8 mouse cellular contexts compared by ENCODE assay signal in the genomic region with DNA sequence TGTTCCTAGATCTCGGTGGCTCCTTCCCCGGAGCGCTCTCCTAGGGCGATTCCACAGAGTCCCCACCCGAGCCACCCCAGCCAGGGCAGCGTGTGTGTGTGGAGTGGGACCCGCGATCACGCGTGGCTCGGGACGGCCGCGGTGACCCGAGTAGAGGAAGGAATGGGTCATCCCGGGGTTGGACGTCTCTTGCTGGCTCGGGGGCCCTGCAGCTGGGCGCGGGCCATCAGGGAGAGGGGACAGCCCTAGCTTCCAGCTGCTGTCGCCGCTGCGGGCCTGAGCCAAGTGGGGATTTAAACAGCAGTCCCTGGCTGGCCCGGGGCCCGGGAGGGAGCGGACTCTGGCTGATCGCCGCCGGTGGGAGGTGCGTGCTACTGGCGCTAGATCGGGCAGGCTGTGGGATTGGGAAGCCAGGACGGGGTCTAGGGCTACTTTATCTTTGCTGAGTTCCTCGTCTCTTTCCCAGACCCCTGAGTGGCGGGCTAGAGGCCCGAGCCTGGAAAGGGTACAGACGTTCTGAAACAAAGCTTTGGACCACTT. TPM values are rescaled to one million over a fixed set of nuclear protein-coding genes. Genes with fewer than 3 reads are reported as not detected.
A peak's percentile ranks its signal among the peaks of the same experiment; 100 is the strongest.
DNase-seq lines count a peak whose midpoint lies in the region; ATAC-seq and TF ChIP-seq lines count a peak whose summit lies in the region.

No protein-coding gene starts in this region.

- H3K27ac ChIP-seq in forebrain, embryonic 11.5 days (ENCODE audit: low read depth, low read length), result peak overlapping the region; percentile 93
- peak overlapping the region; percentile 98 for H3K27ac ChIP-seq in heart, embryonic 16.5 days (ENCODE audit: low read length)
- peak overlapping the region; percentile 51 for H3K27ac ChIP-seq in liver, embryonic 14.5 days
- peak overlapping the region; percentile 91 for H3K27ac ChIP-seq in neural tube, embryonic 12.5 days
- H3K27ac ChIP-seq in testis, adult 2 months (ENCODE audit: control insufficient read depth, insufficient read depth, low read depth, low read length), result peak overlapping the region; percentile 74

- no peak for TF ChIP-seq POLR2A in testis, adult 2 months (IDR thresholded peaks at IDR 0.05; ENCODE audit: control insufficient read depth, low read depth, low read length)

- 0 out of 2 replicates have a peak, but pooled peaks have one; percentile 15 for TF ChIP-seq CTCF in liver, embryonic 14.5 days (IDR thresholded peaks at IDR 0.05; ENCODE audit: low read depth)
- TF ChIP-seq CTCF in testis, adult 2 months (IDR thresholded peaks at IDR 0.05; ENCODE audit: control insufficient read depth, insufficient read depth, insufficient replicate concordance, low read depth, low read length), result no peak

- WGBS in forebrain, embryonic 11.5 days, result under 1% methylated on average over 37 of the region's 37 CpGs
- WGBS in heart, embryonic 16.5 days, result under 1% methylated on average over 37 of the region's 37 CpGs
- WGBS in liver, embryonic 14.5 days (ENCODE audit: insufficient replicate concordance), result 0% methylated on average over 37 of the region's 37 CpGs
- WGBS in neural tube, embryonic 12.5 days, result 0% methylated on average over 37 of the region's 37 CpGs

- peak; percentile 78 for ATAC-seq in forebrain, embryonic 11.5 days (replicated peaks; ENCODE audit: low FRiP score)
- peak; percentile 86 for ATAC-seq in heart, embryonic 16.5 days (replicated peaks; ENCODE audit: extremely low read depth, insufficient read depth, low FRiP score)
- peak; percentile 64 for ATAC-seq in liver, embryonic 14.5 days (ENCODE audit: insufficient read depth)
- ATAC-seq in neural tube, embryonic 12.5 days (ENCODE audit: low FRiP score, low read depth), result peak; percentile 82

- peak overlapping the region; percentile 94 for H3K9ac ChIP-seq in forebrain, embryonic 11.5 days (ENCODE audit: low read length)
- peak overlapping the region; percentile 99 for H3K9ac ChIP-seq in heart, embryonic 16.5 days (ENCODE audit: low read length)
- peak overlapping the region; percentile 93 for H3K9ac ChIP-seq in liver, embryonic 14.5 days (replicated peaks)
- peak overlapping the region; percentile 93 for H3K9ac ChIP-seq in neural tube, embryonic 12.5 days

- H3K36me3 ChIP-seq in forebrain, embryonic 11.5 days (ENCODE audit: control insufficient read depth, insufficient read depth, low read length), result no peaks in the 10 kb centered on the region; the same call in 1 of the 2 replicates
- H3K36me3 ChIP-seq in heart, embryonic 16.5 days (ENCODE audit: control insufficient read depth, insufficient read depth), result peaks cover 14% of the 10 kb centered on the region
- peaks cover 3% of the 10 kb centered on the region for H3K36me3 ChIP-seq in liver, embryonic 14.5 days (replicated peaks; ENCODE audit: control insufficient read depth, insufficient read depth, low read depth)
- peaks cover 19% of the 10 kb centered on the region; the same call in 1 of the 2 replicates for H3K36me3 ChIP-seq in neural tube, embryonic 12.5 days
- H3K36me3 ChIP-seq in testis, adult 2 months (ENCODE audit: control insufficient read depth, insufficient read depth, low read length), result no peaks in the 10 kb centered on the region

- peak overlapping the region; percentile 90 for H3K4me3 ChIP-seq in forebrain, embryonic 11.5 days (ENCODE audit: low read depth, low read length)
- H3K4me3 ChIP-seq in heart, embryonic 16.5 days (ENCODE audit: low read length), result peak overlapping the region; percentile 94
- H3K4me3 ChIP-seq in liver, embryonic 14.5 days (ENCODE audit: insufficient read depth in 1 of 2, low read depth in 2 of 2, low read length in 2 of 2), result peak overlapping the region; percentile 78 to 93
- H3K4me3 ChIP-seq in neural tube, embryonic 12.5 days, result peak overlapping the region; percentile 88
- peak overlapping the region; percentile 96 for H3K4me3 ChIP-seq in testis, adult 2 months (ENCODE audit: control insufficient read depth, low read depth, low read length)

- H3K4me2 ChIP-seq in forebrain, embryonic 11.5 days (ENCODE audit: low read depth, low read length, severe bottlenecking), result peak overlapping the region; percentile 70
- H3K4me2 ChIP-seq in heart, embryonic 16.5 days (ENCODE audit: low read depth, low read length), result peak overlapping the region; percentile 68
- H3K4me2 ChIP-seq in liver, embryonic 14.5 days (ENCODE audit: low read depth), result peak overlapping the region; percentile 98
- peak overlapping the region; percentile 70 for H3K4me2 ChIP-seq in neural tube, embryonic 12.5 days (replicated peaks)

- H3K9me3 ChIP-seq in forebrain, embryonic 11.5 days (ENCODE audit: control insufficient read depth, low read length), result no peaks in the 10 kb centered on the region
- H3K9me3 ChIP-seq in heart, embryonic 16.5 days (replicated peaks; ENCODE audit: control insufficient read depth, low read length), result no peaks in the 10 kb centered on the region
- H3K9me3 ChIP-seq in liver, embryonic 14.5 days (ENCODE audit: control insufficient read depth, low read length), result no peaks in the 10 kb centered on the region
- H3K9me3 ChIP-seq in neural tube, embryonic 12.5 days, result no peaks in the 10 kb centered on the region

- H3K27me3 ChIP-seq in forebrain, embryonic 11.5 days (ENCODE audit: control insufficient read depth, insufficient read depth, low read length), result no peaks in the 10 kb centered on the region
- H3K27me3 ChIP-seq in heart, embryonic 16.5 days (ENCODE audit: control insufficient read depth, insufficient read depth, low read length), result no peaks in the 10 kb centered on the region
- no peaks in the 10 kb centered on the region for H3K27me3 ChIP-seq in liver, embryonic 14.5 days (ENCODE audit: control insufficient read depth, insufficient read depth, low read length)
- no peaks in the 10 kb centered on the region for H3K27me3 ChIP-seq in neural tube, embryonic 12.5 days (replicated peaks)
- H3K27me3 ChIP-seq in testis, adult 2 months (ENCODE audit: control insufficient read depth, insufficient read depth, low read length), result no peaks in the 10 kb centered on the region

- DNase-seq in CD8-positive naive resting alpha-beta T cell, adult 2 months (ENCODE audit: low read depth in 2 of 2, low spot score in 2 of 2), result peak; percentile 47 to 55
- DNase-seq in c-Kit-positive CD71-negative TER-119-negative erythroid progenitor cells, embryonic 14.5 days (ENCODE audit: low read depth), result peak; percentile 29
- peak; percentile 90 for DNase-seq in forebrain, embryonic 11.5 days (ENCODE audit: low spot score)
- DNase-seq in kidney, postnatal 36 days, result peak; percentile 95 to 97
- DNase-seq in liver, embryonic 14.5 days (ENCODE audit: low read depth in 3 of 3, low spot score in 3 of 3), result peak; percentile 31 to 44 (median 32)

- no peaks in the 10 kb centered on the region; the same call in 1 of the 2 replicates for H3K4me1 ChIP-seq in forebrain, embryonic 11.5 days (replicated peaks; ENCODE audit: control insufficient read depth, insufficient read depth, low read length)
- peaks cover 30% of the 10 kb centered on the region for H3K4me1 ChIP-seq in heart, embryonic 16.5 days (ENCODE audit: control insufficient read depth, insufficient read depth, low read length)
- H3K4me1 ChIP-seq in liver, embryonic 14.5 days (replicated peaks; ENCODE audit: control insufficient read depth in 2 of 2, insufficient read depth in 2 of 2, low read length in 1 of 2), result peaks cover 3 to 7% of the 10 kb centered on the region in 2 experiments; a peak in 3 of 4 replicates
- H3K4me1 ChIP-seq in neural tube, embryonic 12.5 days, result peaks cover 33% of the 10 kb centered on the region
- peaks cover 4% of the 10 kb centered on the region for H3K4me1 ChIP-seq in testis, adult 2 months (ENCODE audit: control insufficient read depth, insufficient read depth, low read length)

- 0 out of 2 replicates have a peak, but pooled peaks have one; percentile 3 for TF ChIP-seq EP300 in liver, embryonic 14.5 days (IDR thresholded peaks at IDR 0.05; ENCODE audit: low read depth)

RNA-seq across cellular contexts. Expression of a gene that starts 0.8 kb away (rescaled TPM):
- 41.9 and 42.9 TPM in 2 replicates for polyA plus RNA-seq in forebrain, embryonic 11.5 days (2014; fragmentation: Nextera tagmentation; extraction: Ambion mirVana)
- 10.5 and 12.0 TPM in 2 replicates for polyA plus RNA-seq in heart, embryonic 16.5 days (2015; fragmentation: Nextera tagmentation; extraction: Ambion mirVana)
- 1.8 TPM in 2 replicates for polyA plus RNA-seq in liver, embryonic 14.5 days (2012; rRNA removed)
- 1.8 and 2.2 TPM in 2 replicates for polyA plus RNA-seq in liver, embryonic 14.5 days (2014; fragmentation: Nextera tagmentation; extraction: Ambion mirVana)
- 28.0 and 31.5 TPM in 2 replicates for polyA plus RNA-seq in neural tube, embryonic 12.5 days (2016; fragmentation: Nextera tagmentation; extraction: Ambion mirVana)
- 16.9 and 17.3 TPM in 2 replicates for polyA plus RNA-seq in testis, adult 2 months (2012; rRNA removed)

Comparison
In these comparisons a context has a peak if more than half of its experiments do, and no peak if none do; other contexts are left out.
1. Peak in every context shown above with its lines: DNase-seq, ATAC-seq, H3K4me3 ChIP-seq and H3K27ac ChIP-seq.
2. DNase-seq: peak in every context shown above with its lines; median percentile 96 in kidney, postnatal 36 days; 90 in forebrain, embryonic 11.5 days; 51 in CD8-positive naive resting alpha-beta T cell, adult 2 months; 32 in liver, embryonic 14.5 days; 29 in c-Kit-positive CD71-negative TER-119-negative erythroid progenitor cells, embryonic 14.5 days.